Mouse (Mus musculus) myocyte (in vitro differentiated cells): ENCODE measurements around the gene Sh3rf1. TPM values are rescaled to one million over a fixed set of nuclear protein-coding genes. Genes with fewer than 3 reads are reported as not detected.

Source experiments
- H3K27me3 ChIP-seq: one replicate; pipeline ENCODE4 v1.6.1; 2011; ENCODE audit not compliant: control insufficient read depth, insufficient read depth, insufficient read length
- H3K36me3 ChIP-seq: one replicate; pipeline ENCODE4 v1.6.1; 2011; ENCODE audit not compliant: control insufficient read depth, insufficient read depth
- H3K4me2 ChIP-seq: one replicate; pipeline ENCODE4 v1.6.1; 2011; ENCODE audit warnings: low read depth, control low read depth
- H3K4me3 ChIP-seq: one replicate; pipeline ENCODE4 v1.5.1; 2011; ENCODE audit warnings: mild to moderate bottlenecking, control low read depth, moderate library complexity
- H3K79me2 ChIP-seq: one replicate; pipeline ENCODE4 v1.6.1; 2011; ENCODE audit not compliant: control insufficient read depth, insufficient read depth
- H3ac ChIP-seq: one replicate; pipeline ENCODE4 v1.6.1; 2011; ENCODE audit not compliant: control insufficient read depth, insufficient read length
- CEBPB ChIP-seq: IDR thresholded peaks from 2 replicates; pipeline ENCODE4 v1.6.1; 2011; ENCODE audit warnings: mild to moderate bottlenecking, moderate library complexity; ENCODE audit not compliant: poor library complexity, insufficient read depth, severe bottlenecking
- E2F4 ChIP-seq: IDR thresholded peaks from one replicate; pipeline ENCODE4 v1.6.1; 2011; ENCODE audit warnings: mild to moderate bottlenecking, control low read depth, moderate library complexity; ENCODE audit not compliant: insufficient read depth
- MAX ChIP-seq: IDR thresholded peaks from one replicate; pipeline ENCODE4 v1.6.1; 2011; ENCODE audit warnings: low read depth, mild to moderate bottlenecking, control low read depth
- MYOD1 ChIP-seq, 3 experiments: IDR thresholded peaks; one replicate each; pipeline ENCODE4 v1.6.1; 2011; ENCODE audit warnings: control low read depth in 2 of 3, low read depth in 2 of 3, mild to moderate bottlenecking in 2 of 3, moderate library complexity in 1 of 3; ENCODE audit not compliant: insufficient read length in 2 of 3, control insufficient read depth in 1 of 3
- MYOG ChIP-seq, 3 experiments: IDR thresholded peaks; one replicate each; pipeline ENCODE4 v1.6.1; 2011; ENCODE audit warnings: control low read depth in 2 of 3, low read depth in 2 of 3, mild to moderate bottlenecking in 2 of 3; ENCODE audit not compliant: insufficient read length in 2 of 3, control insufficient read depth in 1 of 3, insufficient read depth in 1 of 3
- POLR2A ChIP-seq: IDR thresholded peaks from one replicate; pipeline ENCODE4 v1.6.1; 2011; ENCODE audit warnings: low read depth, mild to moderate bottlenecking, control low read depth, moderate library complexity; ENCODE audit not compliant: insufficient read length
- POLR2AphosphoS2 ChIP-seq: IDR thresholded peaks from one replicate; pipeline ENCODE4 v1.6.1; 2011; ENCODE audit warnings: low read depth, control low read depth; ENCODE audit not compliant: insufficient read length
- REST ChIP-seq: IDR thresholded peaks from one replicate; pipeline ENCODE4 v1.6.1; 2011; ENCODE audit warnings: mild to moderate bottlenecking, control low read depth, moderate library complexity; ENCODE audit not compliant: insufficient read depth, insufficient read length
- SRF ChIP-seq: IDR thresholded peaks from one replicate; pipeline ENCODE4 v1.6.1; 2011; ENCODE audit warnings: low read depth; ENCODE audit not compliant: control insufficient read depth, insufficient read length
- TCF12 ChIP-seq: IDR thresholded peaks from one replicate; pipeline ENCODE4 v1.6.1; 2011; ENCODE audit warnings: mild to moderate bottlenecking, control low read depth; ENCODE audit not compliant: poor library complexity, insufficient read depth, severe bottlenecking
- TCF3 ChIP-seq: IDR thresholded peaks from one replicate; pipeline ENCODE4 v1.6.1; 2011; ENCODE audit warnings: low read depth, control low read depth; ENCODE audit not compliant: insufficient read length
- USF1 ChIP-seq: IDR thresholded peaks from one replicate; pipeline ENCODE4 v1.6.1; 2011; ENCODE audit warnings: low read depth, mild to moderate bottlenecking, control low read depth, moderate library complexity
- polyA plus RNA-seq: library from polyadenylated mRNA; unstranded; fragments of >200 nt; fragmentation: generic; extraction: Trizol; gene quantifications from one replicate; pipeline ENCODE4 v1.2.1, GENCODE M21; 2012; ENCODE audit warnings: missing spikeins

Gene Sh3rf1
- polyA plus RNA-seq, 1 experiment, result 4.2 TPM

- TF ChIP-seq MYOG (IDR thresholded peaks at IDR 0.05; ENCODE audit: control insufficient read depth in 1 of 3, insufficient read depth in 1 of 3, insufficient read length in 2 of 3, low read depth in 2 of 3) (no peak), SRF (no peak), POLR2AphosphoS2 (no peak), E2F4 (no peak), MAX (no peak)
- no peaks in the 10 kb centered on the region for H3K79me2 ChIP-seq
- no peak overlapping the region for H3K4me3 ChIP-seq
- H3ac ChIP-seq, result no peak overlapping the region
- H3K4me2 ChIP-seq, result no peak overlapping the region
- H3K36me3 ChIP-seq, result no peaks in the 10 kb centered on the region
- no peaks in the 10 kb centered on the region for H3K27me3 ChIP-seq
Measured at GRCm38 (mm10) chr8:61341587-61342441, 118.1 kb downstream of the Sh3rf1 start.

GRCm38 (mm10) chr8:61342473-61343026 lies 118.9 kb downstream of the Sh3rf1 start:
- Histone ChIP-seq H3K4me3 (no peak overlapping the region), H3K27me3 (no peaks in the 10 kb centered on the region), H3K4me2 (no peak overlapping the region), H3K36me3 (no peaks in the 10 kb centered on the region), H3ac (no peak overlapping the region), H3K79me2 (no peaks in the 10 kb centered on the region)
- no peak for TF ChIP-seq REST
- TF ChIP-seq E2F4, result no peak
- no peak for TF ChIP-seq MYOG (IDR thresholded peaks at IDR 0.05; ENCODE audit: control insufficient read depth in 1 of 3, insufficient read depth in 1 of 3, insufficient read length in 2 of 3, low read depth in 2 of 3)
- TF ChIP-seq TCF12, result no peak
- no peak for TF ChIP-seq MYOD1 (IDR thresholded peaks at IDR 0.05; ENCODE audit: control insufficient read depth in 1 of 3, insufficient read length in 2 of 3, low read depth in 2 of 3)
- TF ChIP-seq POLR2A, result no peak
- no peak for TF ChIP-seq CEBPB
- no peak for TF ChIP-seq POLR2AphosphoS2
- TF ChIP-seq MAX, result no peak
- no peak for TF ChIP-seq USF1
- TF ChIP-seq TCF3, result no peak
- no peak for TF ChIP-seq SRF

- Histone ChIP-seq H3K27me3 (no peaks in the 10 kb centered on the region), H3K4me3 (no peak overlapping the region), H3ac (no peak overlapping the region), H3K79me2 (no peaks in the 10 kb centered on the region), H3K4me2 (no peak overlapping the region), H3K36me3 (no peaks in the 10 kb centered on the region)
- TF ChIP-seq SRF, result no peak
- TF ChIP-seq POLR2AphosphoS2, result no peak
- TF ChIP-seq REST, result no peak
- TF ChIP-seq MAX, result no peak
- TF ChIP-seq POLR2A, result no peak
- TF ChIP-seq TCF3, result no peak
- no peak for TF ChIP-seq TCF12
- no peak for TF ChIP-seq CEBPB
- TF ChIP-seq E2F4, result no peak
- TF ChIP-seq MYOD1 (IDR thresholded peaks at IDR 0.05; ENCODE audit: control insufficient read depth in 1 of 3, insufficient read length in 2 of 3, low read depth in 2 of 3), result no peak
- TF ChIP-seq MYOG (IDR thresholded peaks at IDR 0.05; ENCODE audit: control insufficient read depth in 1 of 3, insufficient read depth in 1 of 3, insufficient read length in 2 of 3, low read depth in 2 of 3), result no peak
- TF ChIP-seq USF1, result no peak
Measured at GRCm38 (mm10) chr8:61344435-61344834, 120.8 kb downstream of the Sh3rf1 start.

- no peak for TF ChIP-seq MYOD1 (IDR thresholded peaks at IDR 0.05; ENCODE audit: control insufficient read depth in 1 of 3, insufficient read length in 2 of 3, low read depth in 2 of 3)
- TF ChIP-seq MAX, result no peak
- TF ChIP-seq TCF3, result no peak
- TF ChIP-seq POLR2A, result no peak
- TF ChIP-seq REST, result no peak
- no peak for TF ChIP-seq MYOG (IDR thresholded peaks at IDR 0.05; ENCODE audit: control insufficient read depth in 1 of 3, insufficient read depth in 1 of 3, insufficient read length in 2 of 3, low read depth in 2 of 3)
- TF ChIP-seq POLR2AphosphoS2, result no peak
- no peak for TF ChIP-seq SRF
- TF ChIP-seq E2F4, result no peak
- no peak for TF ChIP-seq TCF12
- no peak for TF ChIP-seq USF1
- TF ChIP-seq CEBPB, result no peak
- Histone ChIP-seq H3K27me3 (no peaks in the 10 kb centered on the region), H3K4me2 (no peak overlapping the region), H3K36me3 (peaks cover 3% of the 10 kb centered on the region), H3K4me3 (no peak overlapping the region), H3ac (no peak overlapping the region), H3K79me2 (no peaks in the 10 kb centered on the region)
Measured at GRCm38 (mm10) chr8:61346941-61347340, 123.3 kb downstream of the Sh3rf1 start.

- Histone ChIP-seq H3K4me3 (no peak overlapping the region), H3K27me3 (no peaks in the 10 kb centered on the region), H3K36me3 (peaks cover 3% of the 10 kb centered on the region), H3K79me2 (no peaks in the 10 kb centered on the region), H3ac (no peak overlapping the region), H3K4me2 (no peak overlapping the region)
- TF ChIP-seq POLR2A (no peak), MYOD1 (IDR thresholded peaks at IDR 0.05; ENCODE audit: control insufficient read depth in 1 of 3, insufficient read length in 2 of 3, low read depth in 2 of 3) (no peak), MYOG (IDR thresholded peaks at IDR 0.05; ENCODE audit: control insufficient read depth in 1 of 3, insufficient read depth in 1 of 3, insufficient read length in 2 of 3, low read depth in 2 of 3) (no peak), POLR2AphosphoS2 (no peak), SRF (no peak), CEBPB (no peak), USF1 (no peak), E2F4 (no peak), REST (no peak), TCF12 (no peak), TCF3 (no peak), MAX (no peak)
Measured at GRCm38 (mm10) chr8:61347526-61347925, 123.9 kb downstream of the Sh3rf1 start.
